Mouse (Mus musculus) erythroblast, embryonic 14.5 days (primary cell): Measurements from ENCODE around the gene Mroh3. TPM values are rescaled to one million over a fixed set of nuclear protein-coding genes. Genes with fewer than 3 reads are reported as not detected.

Experiments used
- H3K27me3 ChIP-seq: 2 replicates; pipeline ENCODE4 v1.6.1; 2012; ENCODE audit warnings: inconsistent platforms; ENCODE audit not compliant: control insufficient read depth
- H3K36me3 ChIP-seq: 2 replicates; pipeline ENCODE4 v1.6.1; 2012; ENCODE audit warnings: mild to moderate bottlenecking, inconsistent platforms; ENCODE audit not compliant: control insufficient read depth
- H3K4me1 ChIP-seq: 2 replicates; pipeline ENCODE4 v1.6.1; 2012; ENCODE audit warnings: inconsistent platforms; ENCODE audit not compliant: control insufficient read depth
- H3K4me3 ChIP-seq: replicated peaks from 2 replicates; pipeline ENCODE3; 2012; ENCODE audit warnings: moderate library complexity, mild to moderate bottlenecking, inconsistent platforms
- H3K9me3 ChIP-seq: 2 replicates; pipeline ENCODE4 v1.6.1; 2012; ENCODE audit warnings: low read length, inconsistent platforms, mixed read lengths; ENCODE audit not compliant: control insufficient read depth
- GATA1 ChIP-seq: IDR thresholded peaks from 2 replicates; pipeline ENCODE4 v1.6.1; 2012; ENCODE audit warnings: low read length, inconsistent platforms, mixed read lengths
- TAL1 ChIP-seq: IDR thresholded peaks from 3 replicates; pipeline ENCODE4 v1.6.1; 2012; ENCODE audit warnings: low read length, inconsistent platforms, mixed read lengths
- polyA plus RNA-seq: library from polyadenylated mRNA; stranded (reverse); fragments of >175 nt; gene quantifications from 2 replicates; pipeline ENCODE4 v1.2.3, GENCODE M21; 2012

Gene Mroh3
- not detected in 2 replicates for polyA plus RNA-seq

DNA sequence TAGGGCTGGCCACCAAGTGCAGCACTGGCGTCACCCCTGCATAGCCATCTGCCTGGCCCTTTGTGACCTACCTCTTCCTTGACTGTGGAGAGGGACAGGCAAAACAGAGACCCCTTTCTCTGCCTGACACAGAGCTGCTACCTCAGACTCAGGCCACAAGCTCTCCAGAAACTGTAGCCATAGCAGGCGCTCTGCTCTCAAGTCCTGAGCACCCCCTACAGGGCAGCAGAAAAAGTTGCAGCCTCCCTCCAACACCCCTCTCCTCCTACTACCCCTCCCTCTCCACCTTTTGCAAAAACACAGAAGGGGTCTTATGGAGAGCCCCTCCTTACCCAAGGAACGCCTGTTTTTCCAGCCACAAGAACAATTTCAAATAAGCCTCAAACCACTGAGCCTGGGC lies at the start of gene Mroh3:
Mroh3 (minus strand) TSS at position 26 of the 400 bp plus-strand sequence.
- Histone ChIP-seq H3K27me3 (no peaks in the 10 kb centered on the region), H3K4me3 (no peak within 1 kb of the TSS), H3K9me3 (no peaks in the 10 kb centered on the region), H3K4me1 (peaks cover 14% of the 10 kb centered on the region), H3K36me3 (no peaks in the 10 kb centered on the region)
- TF ChIP-seq TAL1 (no peak), GATA1 (no peak)

DNA sequence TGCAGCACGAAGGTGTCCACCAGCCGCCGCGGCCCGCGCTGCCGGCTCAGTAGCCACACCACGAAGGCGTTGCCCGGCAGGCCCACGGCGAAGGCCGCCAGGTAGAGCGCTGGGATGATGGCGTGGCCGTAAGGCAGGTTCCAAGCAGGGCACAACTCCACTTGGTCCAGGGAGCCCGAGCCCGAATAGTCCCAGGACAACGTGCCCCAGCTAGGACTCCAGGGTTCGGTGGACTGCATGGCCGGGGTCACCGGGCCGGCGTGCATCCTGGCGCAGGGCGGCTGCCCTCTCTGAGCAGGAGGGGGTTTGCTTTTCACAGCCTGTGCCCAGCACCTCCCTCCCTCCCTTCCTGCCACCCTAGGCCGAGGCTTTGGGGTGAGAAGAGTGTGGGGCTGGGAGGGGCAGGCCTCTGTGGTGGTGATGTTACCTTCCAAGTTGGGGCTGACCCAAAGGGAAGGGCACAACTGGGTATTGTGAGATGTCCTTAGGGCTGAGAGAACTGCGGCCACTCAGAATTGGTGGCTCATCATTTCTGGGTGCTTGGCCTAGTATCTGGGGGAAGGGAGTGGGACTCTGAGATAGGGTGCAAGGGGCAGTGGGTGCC lies 48.1 kb upstream of the Mroh3 start, which contains the start of gene Gpr25:
Gpr25 (minus strand) TSS at position 239 of the 604 bp plus-strand sequence.
- peak within 1 kb of the TSS; percentile 25 for H3K4me3 ChIP-seq
- H3K27me3 ChIP-seq: peaks cover 82% of the 10 kb centered on the region
- TF ChIP-seq GATA1 (no peak), TAL1 (no peak)
- H3K36me3 ChIP-seq: no peaks in the 10 kb centered on the region
- H3K4me1 ChIP-seq: peaks cover 10% of the 10 kb centered on the region
- peaks cover 5% of the 10 kb centered on the region; the same call in 1 of the 2 replicates for H3K9me3 ChIP-seq

DNA sequence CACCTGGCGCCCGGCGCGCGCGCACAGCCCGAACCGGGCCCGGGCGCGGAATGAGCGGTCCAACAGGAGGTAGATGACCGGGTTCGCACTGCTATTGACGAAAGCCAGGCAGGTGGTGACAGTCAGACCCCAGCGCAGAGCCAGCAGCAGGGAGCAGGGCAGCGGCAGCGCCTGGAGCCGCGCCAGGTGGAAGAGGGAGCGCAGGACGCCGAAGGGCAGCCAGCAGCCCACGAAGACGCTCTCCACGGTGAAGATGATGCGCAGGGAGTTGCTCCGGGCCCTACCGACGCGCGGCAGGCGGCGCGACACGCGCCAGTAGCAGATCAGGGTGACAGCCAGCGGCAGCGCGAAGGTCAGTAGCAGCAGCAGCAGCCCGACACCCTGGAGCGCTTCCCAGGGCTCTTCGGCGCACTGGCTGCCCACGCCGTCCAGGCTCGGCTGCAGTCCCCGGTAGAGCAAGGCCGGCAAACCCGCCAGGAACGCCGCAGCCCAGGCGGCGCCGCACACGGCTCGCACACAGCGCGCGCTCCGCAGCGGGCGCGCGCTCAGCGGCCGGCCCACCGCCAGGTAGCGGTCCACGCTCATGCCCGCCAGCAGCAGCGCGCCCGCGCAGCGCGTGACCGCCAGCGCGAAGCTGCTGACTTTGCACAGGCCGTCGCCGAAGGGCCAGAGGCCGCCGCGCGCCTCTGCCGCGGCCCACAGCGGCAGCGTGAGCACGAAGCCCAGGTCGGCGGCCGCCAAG lies 47.4 kb upstream of the Mroh3 start:
- H3K4me3 ChIP-seq: peak overlapping the region; percentile 25

GRCm38 (mm10) chr1:136259543-136259892 lies 46.9 kb upstream of the Mroh3 start:
- no peaks in the 10 kb centered on the region for H3K36me3 ChIP-seq
- H3K27me3 ChIP-seq: peaks cover 89% of the 10 kb centered on the region
- H3K9me3 ChIP-seq: peaks cover 5% of the 10 kb centered on the region; the same call in 1 of the 2 replicates
- TF ChIP-seq TAL1 (no peak), GATA1 (no peak)
- H3K4me3 ChIP-seq: no peak overlapping the region
- H3K4me1 ChIP-seq: peaks cover 10% of the 10 kb centered on the region

More for the DNA sequence above, 47.4 kb upstream of the Mroh3 start:
- Histone ChIP-seq H3K36me3 (no peaks in the 10 kb centered on the region), H3K9me3 (peaks cover 5% of the 10 kb centered on the region; the same call in 1 of the 2 replicates), H3K27me3 (peaks cover 88% of the 10 kb centered on the region), H3K4me1 (peaks cover 10% of the 10 kb centered on the region)
- TF ChIP-seq GATA1: no peak
- no peak for TF ChIP-seq TAL1

DNA sequence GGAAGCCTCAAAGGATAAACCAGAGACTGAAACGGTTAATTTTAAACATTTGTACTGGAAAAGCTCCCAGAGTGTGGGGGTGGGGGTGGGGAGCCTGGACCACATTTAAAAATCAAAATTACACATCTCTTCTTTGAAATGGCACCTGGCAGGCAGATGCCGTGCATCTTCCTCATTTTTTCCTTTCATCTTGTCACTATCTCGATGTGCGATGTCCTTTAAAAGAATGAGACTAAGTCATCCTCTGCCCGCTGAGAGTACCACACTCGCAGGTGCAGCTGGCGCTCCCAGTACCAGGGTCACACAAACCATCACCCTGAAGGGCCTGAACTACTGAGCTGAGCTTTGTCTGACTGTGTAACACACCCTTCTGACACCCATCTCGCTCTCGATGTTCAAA lies 45.9 kb upstream of the Mroh3 start:
- Histone ChIP-seq H3K27me3 (peaks cover 84% of the 10 kb centered on the region), H3K4me3 (no peak overlapping the region)

GRCm38 (mm10) chr1:136255657-136256056 lies 43.0 kb upstream of the Mroh3 start:
- peaks cover 9% of the 10 kb centered on the region for H3K4me1 ChIP-seq
- no peaks in the 10 kb centered on the region for H3K36me3 ChIP-seq
- H3K4me3 ChIP-seq: no peak overlapping the region
- H3K27me3 ChIP-seq: peaks cover 56% of the 10 kb centered on the region
- peaks cover 5% of the 10 kb centered on the region; the same call in 1 of the 2 replicates for H3K9me3 ChIP-seq
- no peak for TF ChIP-seq GATA1
- TF ChIP-seq TAL1: no peak

More for the DNA sequence above, 45.9 kb upstream of the Mroh3 start:
- Histone ChIP-seq H3K9me3 (peaks cover 5% of the 10 kb centered on the region; the same call in 1 of the 2 replicates), H3K4me1 (peaks cover 10% of the 10 kb centered on the region), H3K36me3 (no peaks in the 10 kb centered on the region)
- TF ChIP-seq TAL1: no peak
- no peak for TF ChIP-seq GATA1

GRCm38 (mm10) chr1:136255174-136255573 lies 42.5 kb upstream of the Mroh3 start:
- no peaks in the 10 kb centered on the region for H3K36me3 ChIP-seq
- H3K9me3 ChIP-seq: peaks cover 5% of the 10 kb centered on the region; the same call in 1 of the 2 replicates
- no peak overlapping the region for H3K4me3 ChIP-seq
- peaks cover 4% of the 10 kb centered on the region for H3K4me1 ChIP-seq
- TF ChIP-seq GATA1 (no peak), TAL1 (no peak)
- peaks cover 51% of the 10 kb centered on the region for H3K27me3 ChIP-seq

DNA sequence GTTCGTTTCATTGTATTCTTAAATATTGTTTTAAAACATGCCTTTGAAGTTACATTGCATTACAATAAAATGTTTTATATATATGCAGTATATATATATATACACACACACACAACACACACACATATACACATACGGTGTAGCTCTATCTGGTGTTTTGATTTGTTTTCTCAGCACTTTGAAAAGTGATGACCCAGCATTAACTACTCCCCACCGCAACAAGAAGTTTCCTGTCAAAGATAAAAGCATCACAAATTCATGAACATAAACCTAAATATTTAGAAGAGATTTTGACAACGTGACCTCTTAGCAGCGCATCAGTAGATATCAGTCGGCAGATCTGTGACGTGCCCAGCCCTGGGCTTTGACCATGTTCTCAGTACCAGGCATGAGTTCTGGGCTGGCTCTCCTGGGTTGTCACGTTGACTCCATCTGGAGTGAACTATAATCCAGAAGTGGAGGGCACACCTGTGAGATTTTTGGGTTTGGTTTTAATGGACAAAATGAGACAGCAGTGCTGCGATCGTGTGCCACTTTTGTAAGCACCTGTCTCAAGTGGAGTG lies 42.0 kb upstream of the Mroh3 start:
- no peak for TF ChIP-seq TAL1
- TF ChIP-seq GATA1: no peak
- no peak overlapping the region for H3K4me3 ChIP-seq

GRCm38 (mm10) chr1:136253472-136253871 lies 40.8 kb upstream of the Mroh3 start:
- peaks cover 36% of the 10 kb centered on the region for H3K27me3 ChIP-seq
- TF ChIP-seq GATA1: no peak
- no peak for TF ChIP-seq TAL1

More for the DNA sequence above, 42.0 kb upstream of the Mroh3 start:
- Histone ChIP-seq H3K4me1 (no peaks in the 10 kb centered on the region; the same call in 1 of the 2 replicates), H3K36me3 (no peaks in the 10 kb centered on the region), H3K27me3 (peaks cover 45% of the 10 kb centered on the region), H3K9me3 (peaks cover 1% of the 10 kb centered on the region; the same call in 1 of the 2 replicates)

More at GRCm38 (mm10) chr1:136253472-136253871, 40.8 kb upstream of the Mroh3 start:
- Histone ChIP-seq H3K4me1 (no peaks in the 10 kb centered on the region; the same call in 1 of the 2 replicates), H3K9me3 (no peaks in the 10 kb centered on the region), H3K4me3 (no peak overlapping the region), H3K36me3 (no peaks in the 10 kb centered on the region)
